Mouse (Mus musculus): ENCODE results near the gene Olfr871. TPM values are rescaled to one million over a fixed set of nuclear protein-coding genes. Genes with fewer than 3 reads are reported as not detected.

Gene Olfr871
- not detected for total RNA-seq (2023)

GRCm38 (mm10) chr9:20211907-20212306 lies at the start of gene Olfr871:
Olfr871 (plus strand) TSS chr9:20212207.

DNA sequence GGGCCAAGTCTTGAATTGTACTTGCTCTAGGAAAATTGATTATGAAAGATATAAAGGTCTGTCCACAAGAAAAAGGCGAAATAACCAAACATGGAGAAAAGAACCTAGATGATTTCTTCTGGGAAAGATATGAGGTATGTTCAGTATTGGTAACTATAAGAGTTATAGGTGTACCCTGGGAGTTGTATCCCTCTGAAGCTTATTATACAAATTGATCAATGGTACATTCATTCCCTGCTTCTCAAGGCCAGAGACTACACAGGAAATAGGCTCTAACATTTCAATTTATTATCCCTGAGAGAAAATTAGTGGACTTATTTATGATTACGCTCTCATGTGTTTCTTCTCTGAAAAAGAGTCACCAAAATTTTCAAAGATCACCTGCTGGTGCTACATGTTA lies 38.0 kb upstream of the Olfr871 start, which contains the start of gene Olfr870:
Gene Olfr870 (minus strand): TSS at position 101 of the 400 bp plus-strand sequence.

GRCm38 (mm10) chr9:20236819-20237218 lies 24.8 kb downstream of the Olfr871 start, which contains the start of gene Olfr872:
Olfr872 (plus strand) TSS chr9:20237119.

Other genes with a start within 250 kb of the Olfr871 start
- gene Olfr866, start 184.2 kb upstream of the Olfr871 start, total RNA-seq (2023) = not detected
- gene Olfr867, start 154.6 kb upstream of the Olfr871 start, total RNA-seq (2023) = not detected
- gene Olfr868, start 113.6 kb upstream of the Olfr871 start, total RNA-seq (2023) = not detected
- gene Olfr869, start 83.2 kb upstream of the Olfr871 start, total RNA-seq (2023) = not detected
- gene Olfr870, start 38.1 kb upstream of the Olfr871 start, total RNA-seq (2023) = not detected
- not detected for gene Olfr872, start 24.9 kb downstream of the Olfr871 start, total RNA-seq (2023)
- not detected for gene Olfr39, start 70.1 kb downstream of the Olfr871 start, total RNA-seq (2023)
- gene Olfr873, start 86.3 kb downstream of the Olfr871 start, total RNA-seq (2023) = not detected
- gene Olfr18, start 123.9 kb downstream of the Olfr871 start, total RNA-seq (2023) = not detected
- 1 to 10 TPM; 1.2 to 2.4 TPM for gene Zfp560, start 173.0 kb downstream of the Olfr871 start, total RNA-seq (2023)
- 10 to 100 TPM; 17.7 to 19.7 TPM for gene Zfp26, start 248.0 kb downstream of the Olfr871 start, total RNA-seq (2023)